Mouse (Mus musculus): ENCODE measurements around the gene Vmn1r210. TPM values are rescaled to one million over a fixed set of nuclear protein-coding genes. Genes with fewer than 3 reads are reported as not detected.

Gene Vmn1r210
- polyA plus RNA-seq, 1 experiment from 2014 or later: not detected

Other genes with a start within 250 kb of the Vmn1r210 start
- not detected in 2 replicates for gene Vmn1r205, start 238.3 kb downstream of the Vmn1r210 start, polyA plus RNA-seq (2016; fragmentation: Nextera tagmentation; extraction: Ambion mirVana)
- gene Vmn1r206, start 207.1 kb downstream of the Vmn1r210 start, polyA plus RNA-seq (2016; fragmentation: Nextera tagmentation; extraction: Ambion mirVana): not detected in 2 replicates
- not detected in 2 replicates for gene Vmn1r207-ps, start 101.7 kb downstream of the Vmn1r210 start, polyA plus RNA-seq (2016; fragmentation: Nextera tagmentation; extraction: Ambion mirVana)
- not detected in 2 replicates for gene Vmn1r208, start 53.9 kb downstream of the Vmn1r210 start, polyA plus RNA-seq (2016; fragmentation: Nextera tagmentation; extraction: Ambion mirVana)
- not detected in 2 replicates for gene Vmn1r209, start 21.7 kb downstream of the Vmn1r210 start, polyA plus RNA-seq (2016; fragmentation: Nextera tagmentation; extraction: Ambion mirVana)
- gene Vmn1r211, start 26.2 kb upstream of the Vmn1r210 start, polyA plus RNA-seq (2016; fragmentation: Nextera tagmentation; extraction: Ambion mirVana): not detected in 2 replicates
- not detected in 2 replicates for gene Vmn1r212, start 52.9 kb upstream of the Vmn1r210 start, polyA plus RNA-seq (2016; fragmentation: Nextera tagmentation; extraction: Ambion mirVana)
- gene Vmn1r213, start 176.3 kb upstream of the Vmn1r210 start, polyA plus RNA-seq (2016; fragmentation: Nextera tagmentation; extraction: Ambion mirVana): not detected in 2 replicates
- gene Vmn1r214, start 199.1 kb upstream of the Vmn1r210 start, polyA plus RNA-seq (2016; fragmentation: Nextera tagmentation; extraction: Ambion mirVana): not detected in 2 replicates
- not detected in 2 replicates for gene Vmn1r215, start 236.7 kb upstream of the Vmn1r210 start, polyA plus RNA-seq (2016; fragmentation: Nextera tagmentation; extraction: Ambion mirVana)

Measured in embryonic facial prominence, embryonic 12.5 days (tissue).